Mouse (Mus musculus) ES-CJ7 (cell line): Measurements from ENCODE around the gene Ptpn22.
"Not testable (repeated sequence)": the region's sequence is repeated elsewhere in the genome, so short reads cannot be mapped to it uniquely, and the experiment has no call there.

ENCODE experiments used
- DNase-seq: peaks from one replicate; pipeline ENCODE4 v3.0.0; 2011; ENCODE audit warnings: low read depth, low spot score

Ptpn22 gene

GRCm38 (mm10) chr3:103858881-103859801, at the start of gene Ptpn22:
TSS of gene Ptpn22 (plus strand) at chr3:103859795.
- no peak for DNase-seq

GRCm38 (mm10) chr3:103809799-103810150, 49.8 kb upstream of the Ptpn22 start:
- DNase-seq: no peak

- no peak for DNase-seq
Observed at GRCm38 (mm10) chr3:103810967-103811366, 48.6 kb upstream of the Ptpn22 start.

GRCm38 (mm10) chr3:103827548-103827947, 32.0 kb upstream of the Ptpn22 start:
- peak; percentile 37 for DNase-seq

GRCm38 (mm10) chr3:103829036-103829435, 30.6 kb upstream of the Ptpn22 start:
- DNase-seq: no peak

- peak; percentile 23 for DNase-seq
Observed at GRCm38 (mm10) chr3:103830681-103831080, 28.9 kb upstream of the Ptpn22 start.

GRCm38 (mm10) chr3:103831146-103831545, 28.4 kb upstream of the Ptpn22 start:
- DNase-seq: no peak

- no peak for DNase-seq
Observed at GRCm38 (mm10) chr3:103832426-103832825, 27.2 kb upstream of the Ptpn22 start, which contains the start of gene Bcl2l15. TSS of gene Bcl2l15 (plus strand) at chr3:103832601.

- no peak for DNase-seq
Observed at GRCm38 (mm10) chr3:103834001-103834400, 25.6 kb upstream of the Ptpn22 start.

- DNase-seq: no peak
Observed at GRCm38 (mm10) chr3:103835272-103835950, 24.2 kb upstream of the Ptpn22 start.

GRCm38 (mm10) chr3:103835951-103836310, 23.7 kb upstream of the Ptpn22 start:
- no peak for DNase-seq

- no peak for DNase-seq
Observed at GRCm38 (mm10) chr3:103836453-103836852, 23.1 kb upstream of the Ptpn22 start.

GRCm38 (mm10) chr3:103839711-103840110, 19.9 kb upstream of the Ptpn22 start:
- peak; percentile 11 for DNase-seq

GRCm38 (mm10) chr3:103840195-103840594, 19.4 kb upstream of the Ptpn22 start:
- DNase-seq: peak; percentile 43

GRCm38 (mm10) chr3:103840946-103841345, 18.6 kb upstream of the Ptpn22 start:
- DNase-seq: not testable (repeated sequence)

- peak; percentile 76 for DNase-seq
Observed at GRCm38 (mm10) chr3:103850644-103851363, 8.8 kb upstream of the Ptpn22 start.

- DNase-seq: no peak
Observed at GRCm38 (mm10) chr3:103851481-103851880, 8.1 kb upstream of the Ptpn22 start.

GRCm38 (mm10) chr3:103851882-103852281, 7.7 kb upstream of the Ptpn22 start:
- no peak for DNase-seq

- peak; percentile 84 for DNase-seq
Observed at GRCm38 (mm10) chr3:103852565-103853299, 6.9 kb upstream of the Ptpn22 start.

GRCm38 (mm10) chr3:103853804-103854203, 5.8 kb upstream of the Ptpn22 start:
- no peak for DNase-seq

- DNase-seq: no peak
Observed at GRCm38 (mm10) chr3:103857036-103857805, 2.4 kb upstream of the Ptpn22 start.
